Mouse (Mus musculus) gastrocnemius, postnatal 10 days (tissue): ENCODE measurements around the gene Dner. TPM values are rescaled to one million over a fixed set of nuclear protein-coding genes. Genes with fewer than 3 reads are reported as not detected.

Experiments used
- microRNA-seq, 2 experiments: library from miRNA; unstranded; fragments of <30 nt; microRNA quantifications; one replicate each; pipeline ENCODE4 v1.2.0; 2021
- total RNA-seq, 2 experiments: library from RNA; stranded (reverse); gene quantifications; 2 replicates each; pipeline ENCODE4 v1.2.3; 2021

Dner gene
- total RNA-seq, 2 experiments from 2014 or later = 1.9 to 2.1 TPM

Small RNA genes lying within 50 kb of the gene (microRNA-seq; reads per million reads assigned to microRNA genes)
- 1.6 to 3.3 reads per million in 2 experiments for gene Mir5126

Other genes with a start within 250 kb of the Dner start
- 1 to 10 TPM; 2.1 to 2.3 TPM for gene Fbxo36, start 143.6 kb upstream of the Dner start, total RNA-seq
- 100 to 1,000 TPM; 198 to 241 TPM for gene Trip12, start 144.3 kb upstream of the Dner start, total RNA-seq
- not detected for gene Slc16a14, start 238.9 kb upstream of the Dner start, total RNA-seq